Mouse (Mus musculus) right cerebral cortex, postnatal 4 days (tissue): ENCODE measurements at regions not wholly inside any gene's neighbourhood (a gene's known extent, or its start where the extent isn't known, plus 50 kb on each side); places are given as distances from the start of the nearest gene placed in this dataset.
A peak's percentile ranks its signal among the peaks of the same experiment; 100 is the strongest.

Source experiments
- DNase-seq: peaks from one replicate; pipeline ENCODE4 v3.0.0-alpha.2; 2022

GRCm38 (mm10) chr8:88417307-88418095, 55.5 kb upstream of the Brd7 start:
- peak; percentile 32 for DNase-seq

GRCm38 (mm10) chr8:88423264-88423663, 61.3 kb upstream of the Brd7 start:
- DNase-seq = no peak

- no peak for DNase-seq
These were observed 66.6 kb upstream of the Brd7 start for GRCm38 (mm10) chr8:88428560-88428959.

GRCm38 (mm10) chr8:88431389-88431788, 69.4 kb upstream of the Brd7 start:
- no peak for DNase-seq

- no peak for DNase-seq
These were observed 73.7 kb upstream of the Brd7 start for GRCm38 (mm10) chr8:88435686-88436085.

- DNase-seq = no peak
These were observed 78.2 kb upstream of the Brd7 start for GRCm38 (mm10) chr8:88440219-88440618.

GRCm38 (mm10) chr8:88443397-88443796, 77.8 kb upstream of the Nkd1 start:
- no peak for DNase-seq

GRCm38 (mm10) chr8:88447406-88447805, 73.7 kb upstream of the Nkd1 start:
- DNase-seq = peak; percentile 42

- DNase-seq = no peak
These were observed 73.2 kb upstream of the Nkd1 start for GRCm38 (mm10) chr8:88447844-88448535.

GRCm38 (mm10) chr8:88449001-88449400, 72.2 kb upstream of the Nkd1 start:
- DNase-seq = no peak

- no peak for DNase-seq
These were observed 71.6 kb upstream of the Nkd1 start for GRCm38 (mm10) chr8:88449534-88449933.

GRCm38 (mm10) chr8:88450864-88451657, 70.1 kb upstream of the Nkd1 start:
- no peak for DNase-seq

GRCm38 (mm10) chr8:88451658-88452500, 69.3 kb upstream of the Nkd1 start:
- peak; percentile 33 for DNase-seq

GRCm38 (mm10) chr8:88452501-88452847, 68.7 kb upstream of the Nkd1 start:
- DNase-seq = no peak

- DNase-seq = peak; percentile 67
These were observed 67.0 kb upstream of the Nkd1 start for GRCm38 (mm10) chr8:88454048-88454696.

- DNase-seq = no peak
These were observed 66.2 kb upstream of the Nkd1 start for GRCm38 (mm10) chr8:88454906-88455305.

GRCm38 (mm10) chr8:88455434-88456020, 65.6 kb upstream of the Nkd1 start:
- DNase-seq = peak; percentile 28

GRCm38 (mm10) chr8:88459197-88459596, 62.0 kb upstream of the Nkd1 start:
- DNase-seq = no peak

- DNase-seq = no peak
These were observed 53.4 kb upstream of the Nkd1 start for GRCm38 (mm10) chr8:88467756-88468155.

GRCm38 (mm10) chr8:88470931-88471455, 50.2 kb upstream of the Nkd1 start:
- DNase-seq = no peak
